In genomic region chr17:80063840-80064495, GRCm38 (mm10) we compare ENCODE assay signal across 10 mouse cellular contexts. TPM values are rescaled to one million over a fixed set of nuclear protein-coding genes. Genes with fewer than 3 reads are reported as not detected.
DNase-seq lines count a peak whose midpoint lies in the region; ATAC-seq and TF ChIP-seq lines count a peak whose summit lies in the region.
"Had no signal": no experiment of that assay in that cellular context is flagged by ENCODE, and none has a peak within 500 bp of the region (broad histone marks: within the 10 kb centered on the region; RNA-seq: fewer than 3 reads in every experiment).

No protein-coding gene starts in this region.

- no peaks in the 10 kb centered on the region for H3K4me1 ChIP-seq in lung, postnatal 0 days (ENCODE audit: insufficient read depth, low read depth, low read length)

- TF ChIP-seq EP300 in lung, postnatal 0 days (IDR thresholded peaks at IDR 0.05), result no peak

- H3K9me3 ChIP-seq in lung, postnatal 0 days (ENCODE audit: low read length), result no peaks in the 10 kb centered on the region
- H3K9me3 ChIP-seq: limb, embryonic 13.5 days had no signal

- H3K9ac ChIP-seq in lung, postnatal 0 days (replicated peaks; ENCODE audit: low read depth), result no peak overlapping the region

- H3K27ac ChIP-seq in lung, postnatal 0 days (ENCODE audit: low read length), result no peak overlapping the region
- H3K27ac ChIP-seq in left cerebral cortex, adult 2 months, result no peak overlapping the region
- H3K27ac ChIP-seq: limb, embryonic 13.5 days had no signal

- no peaks in the 10 kb centered on the region for H3K36me3 ChIP-seq in lung, postnatal 0 days (ENCODE audit: insufficient read depth, low read length)
- H3K36me3 ChIP-seq: limb, embryonic 13.5 days had no signal

- no peak overlapping the region for H3K4me2 ChIP-seq in lung, postnatal 0 days (replicated peaks; ENCODE audit: low read depth, low read length)

- no peak overlapping the region for H3K4me3 ChIP-seq in lung, postnatal 0 days (ENCODE audit: low read depth, low read length)
- H3K4me3 ChIP-seq in left cerebral cortex, adult 2 months, result no peak overlapping the region

- peak; percentile 23 for DNase-seq in lung, postnatal 0 days (ENCODE audit: low spot score)
- no peak for DNase-seq in lung, postnatal 14 days
- peak; percentile 99 for DNase-seq in MEL-GATA-1-ER (ENCODE audit: extremely low read depth, low read depth)
- DNase-seq in embryo, embryonic 11 days, result peak; percentile 31
- peak; percentile 25 for DNase-seq in mesoderm, embryonic 11.5 days (ENCODE audit: low read depth, low spot score)
- DNase-seq in left cerebral cortex, adult 2 months (ENCODE audit: extremely low spot score in 1 of 2, low spot score in 2 of 2), result no peak
- no peak for DNase-seq in frontal cortex, postnatal 10 days (ENCODE audit: low spot score in 2 of 2)
- DNase-seq: heart, postnatal 36 days; kidney, postnatal 25 days had no signal

- WGBS in lung, postnatal 0 days, result 82% methylated on average over 8 of the region's 8 CpGs

- no peak for ATAC-seq in lung, postnatal 0 days

- intact Hi-C loops in left cerebral cortex, adult 2 months (cut with DNase I), result loop anchor here (2.0 to 5.0 kb wide), 2 partner anchors 63 to 83 kb away; partner anchors contain the start of gene Galm

- no peak for TF ChIP-seq CTCF in lung, postnatal 0 days (IDR thresholded peaks at IDR 0.05)
- TF ChIP-seq CTCF in left cerebral cortex, adult 2 months (IDR thresholded peaks at IDR 0.05), result no peak

- H3K27me3 ChIP-seq in lung, postnatal 0 days (replicated peaks; ENCODE audit: insufficient read depth, low read length), result no peaks in the 10 kb centered on the region
- H3K27me3 ChIP-seq: limb, embryonic 13.5 days had no signal

RNA-seq across cellular contexts. Expression of gene Hnrnpll, which starts 1.8 kb away (rescaled TPM):
- 30.2 and 31.2 TPM in 2 replicates for polyA plus RNA-seq in lung, postnatal 0 days (2015; fragmentation: Nextera tagmentation; extraction: Ambion mirVana)
- 10 to 100 TPM; 64.0 to 66.9 TPM for total RNA-seq in left cerebral cortex, adult 2 months (2021)

Comparison
In these comparisons a context has a peak if more than half of its experiments do, and no peak if none do; other contexts are left out.
1. DNase-seq: peak in lung, postnatal 0 days (single experiment), MEL-GATA-1-ER (single experiment), embryo, embryonic 11 days (single experiment) and mesoderm, embryonic 11.5 days (single experiment); none in lung, postnatal 14 days (single experiment), left cerebral cortex, adult 2 months (0 of 2) and frontal cortex, postnatal 10 days (0 of 2).